ENCODE assay signal across 9 mouse cellular contexts in the genomic region with DNA sequence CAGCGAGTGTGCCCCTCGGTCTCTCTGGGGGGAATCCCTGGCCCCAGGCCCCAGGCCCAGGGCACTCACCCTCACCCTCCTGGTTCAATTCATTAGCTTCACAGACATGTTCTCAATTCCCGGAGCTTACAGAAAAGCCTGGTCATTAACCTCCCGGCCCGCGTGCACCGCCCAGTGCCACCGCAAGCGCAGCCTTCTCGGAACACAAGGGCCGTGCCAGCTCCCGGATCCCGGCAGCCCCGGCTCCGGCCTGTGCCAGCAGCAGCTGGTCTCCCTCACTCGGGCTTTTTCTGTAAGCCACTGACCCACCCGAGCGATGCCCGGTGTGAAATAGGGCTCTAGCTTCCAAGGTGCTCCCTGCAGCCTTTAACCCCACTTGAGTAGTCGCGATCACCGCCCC. TPM values are rescaled to one million over a fixed set of nuclear protein-coding genes. Genes with fewer than 3 reads are reported as not detected.
DNase-seq lines count a peak whose midpoint lies in the region; ATAC-seq and TF ChIP-seq lines count a peak whose summit lies in the region.
"Had no signal": no experiment of that assay in that cellular context is flagged by ENCODE, and none has a peak within 500 bp of the region (broad histone marks: within the 10 kb centered on the region; RNA-seq: fewer than 3 reads in every experiment).

No protein-coding gene starts in this region.

- peak overlapping the region; percentile 67 for H3K27ac ChIP-seq in heart, embryonic 10.5 days
- H3K27ac ChIP-seq in limb, embryonic 14.5 days (replicated peaks; ENCODE audit: low read depth, low read length): no peak overlapping the region
- no peak overlapping the region for H3K27ac ChIP-seq in stomach, embryonic 16.5 days (ENCODE audit: low read length)
- H3K27ac ChIP-seq in thymus, adult 2 months (ENCODE audit: control insufficient read depth, insufficient read depth, low read length): no peak overlapping the region

- TF ChIP-seq POLR2A in limb, embryonic 14.5 days (IDR thresholded peaks at IDR 0.05; ENCODE audit: borderline replicate concordance, extremely low read depth, insufficient read depth, insufficient read length): no peak
- TF ChIP-seq POLR2A in thymus, adult 2 months (IDR thresholded peaks at IDR 0.05; ENCODE audit: control insufficient read depth, extremely low read depth, insufficient read depth, low read length, poor library complexity): no peak

- H3K36me3 ChIP-seq in heart, embryonic 10.5 days: no peaks in the 10 kb centered on the region
- H3K36me3 ChIP-seq in limb, embryonic 14.5 days (ENCODE audit: control insufficient read depth, insufficient read depth, low read length): no peaks in the 10 kb centered on the region
- no peaks in the 10 kb centered on the region for H3K36me3 ChIP-seq in stomach, embryonic 16.5 days (ENCODE audit: control insufficient read depth, insufficient read depth, low read length)
- H3K36me3 ChIP-seq in thymus, adult 2 months (ENCODE audit: control insufficient read depth, insufficient read depth, low read length): no peaks in the 10 kb centered on the region

- peak overlapping the region; percentile 29 for H3K4me2 ChIP-seq in limb, embryonic 14.5 days (replicated peaks; ENCODE audit: low read depth, low read length, severe bottlenecking)
- H3K4me2 ChIP-seq in stomach, embryonic 16.5 days (ENCODE audit: low read depth, low read length): peak overlapping the region; percentile 46

- H3K4me1 ChIP-seq in heart, embryonic 10.5 days: peaks cover 45% of the 10 kb centered on the region
- H3K4me1 ChIP-seq in limb, embryonic 14.5 days (ENCODE audit: control insufficient read depth, insufficient read depth, low read length): peaks cover 32% of the 10 kb centered on the region
- peaks cover 9% of the 10 kb centered on the region for H3K4me1 ChIP-seq in stomach, embryonic 16.5 days (ENCODE audit: control insufficient read depth, insufficient read depth, low read length)
- H3K4me1 ChIP-seq in thymus, adult 2 months (replicated peaks; ENCODE audit: control insufficient read depth, insufficient read depth, low read length): no peaks in the 10 kb centered on the region

- no peak for DNase-seq in heart, embryonic 10.5 days (ENCODE audit: low spot score)
- DNase-seq in heart, adult 11 months: no peak
- peak; percentile 67 for DNase-seq in adrenal gland, postnatal 10 days
- no peak for DNase-seq in limb, embryonic 14.5 days (ENCODE audit: low spot score)
- no peak for DNase-seq in thymus, adult 2 months
- no peak for DNase-seq in spleen, postnatal 14 days (ENCODE audit: low spot score in 2 of 2)

- peaks cover 89% of the 10 kb centered on the region for H3K27me3 ChIP-seq in heart, embryonic 10.5 days (ENCODE audit: insufficient read depth, poor library complexity, severe bottlenecking)
- peaks cover 68% of the 10 kb centered on the region for H3K27me3 ChIP-seq in limb, embryonic 14.5 days (ENCODE audit: control insufficient read depth, insufficient read depth, low read length)
- peaks cover 25% of the 10 kb centered on the region for H3K27me3 ChIP-seq in stomach, embryonic 16.5 days (ENCODE audit: control insufficient read depth, insufficient read depth, low read length)
- no peaks in the 10 kb centered on the region for H3K27me3 ChIP-seq in thymus, adult 2 months (ENCODE audit: control insufficient read depth, insufficient read depth, low read length)

- peak; percentile 50 for ATAC-seq in granulocyte monocyte progenitor cell, adult 5-6 weeks (replicated peaks; ENCODE audit: poor library complexity, severe bottlenecking)
- no peak for ATAC-seq in limb, embryonic 14.5 days (ENCODE audit: low FRiP score, low read depth)
- ATAC-seq in stomach, embryonic 16.5 days (ENCODE audit: insufficient read depth, low FRiP score): no peak

- peak overlapping the region; percentile 51 for H3K4me3 ChIP-seq in heart, embryonic 10.5 days
- H3K4me3 ChIP-seq in limb, embryonic 14.5 days (replicated peaks; ENCODE audit: low read length): peak overlapping the region; percentile 2; the same call in 1 of the 2 replicates
- H3K4me3 ChIP-seq in stomach, embryonic 16.5 days (replicated peaks; ENCODE audit: low read length): peak overlapping the region; percentile 27
- H3K4me3 ChIP-seq in thymus, adult 2 months (ENCODE audit: control insufficient read depth, insufficient read depth, low read length): no peak overlapping the region

- WGBS in heart, embryonic 10.5 days: 2% methylated on average over 22 of the region's 22 CpGs
- WGBS in limb, embryonic 14.5 days: 3% methylated on average over 22 of the region's 22 CpGs
- WGBS in stomach, embryonic 16.5 days: 16% methylated on average over 22 of the region's 22 CpGs
- WGBS in thymus, adult 2 months: 39% methylated on average over 22 of the region's 22 CpGs

- no peak for TF ChIP-seq CTCF in thymus, adult 2 months (IDR thresholded peaks at IDR 0.05; ENCODE audit: borderline replicate concordance, control insufficient read depth, extremely low read depth, insufficient read depth, low read length, poor library complexity)

- H3K9me3 ChIP-seq in heart, embryonic 10.5 days: no peaks in the 10 kb centered on the region
- H3K9me3 ChIP-seq in limb, embryonic 14.5 days (ENCODE audit: control insufficient read depth, low read length): no peaks in the 10 kb centered on the region
- no peaks in the 10 kb centered on the region for H3K9me3 ChIP-seq in stomach, embryonic 16.5 days (replicated peaks; ENCODE audit: control insufficient read depth, low read length)

- H3K9ac ChIP-seq in limb, embryonic 14.5 days (ENCODE audit: low read depth, low read length, severe bottlenecking): no peak overlapping the region; the same call in 1 of the 2 replicates
- H3K9ac ChIP-seq in stomach, embryonic 16.5 days (ENCODE audit: low read length): 0 out of 2 replicates have a peak overlapping the region, but pooled peaks have one; percentile 39

RNA-seq across cellular contexts. Expression of gene Tbx3, which starts 43.8 kb away (rescaled TPM):
- polyA plus RNA-seq in heart, embryonic 10.5 days (2016; fragmentation: Nextera tagmentation; extraction: Ambion mirVana): 17.0 and 41.7 TPM in 2 replicates
- 100 to 1,000 TPM; 136 to 142 TPM for total RNA-seq in adrenal gland, postnatal 10 days (2021)
- not detected in 2 replicates for total RNA-seq in granulocyte monocyte progenitor cell, adult 5-6 weeks (2014; fragmentation: Nextera tagmentation)
- not detected in 2 replicates for total RNA-seq in granulocyte monocyte progenitor cell, adult 5-6 weeks (2017)
- polyA plus RNA-seq in limb, embryonic 14.5 days (2012; rRNA removed): 18.6 and 28.2 TPM in 2 replicates
- 23.9 and 27.6 TPM in 2 replicates for polyA plus RNA-seq in limb, embryonic 14.5 days (2014; fragmentation: Nextera tagmentation; extraction: Ambion mirVana)
- polyA plus RNA-seq in stomach, embryonic 16.5 days (2015; fragmentation: Nextera tagmentation; extraction: Ambion mirVana): 15.8 and 16.5 TPM in 2 replicates
- 2.1 and 3.2 TPM in 2 replicates for polyA plus RNA-seq in thymus, adult 2 months (2012; rRNA removed)
- total RNA-seq: MEL had no signal
